Mouse (Mus musculus): ENCODE results near the gene Pcnx4.

Pcnx4 gene

GRCm38 (mm10) chr12:72536021-72536597 lies at the start of gene Pcnx4:
TSS of gene Pcnx4 (plus strand) at chr12:72536383.
- in situ Hi-C loops (cut with MboI, MseI): loop anchor here (25.0 kb wide), 1 partner anchor 449 kb away; the partner anchor contains the start of genes Jkamp and L3hypdh

GRCm38 (mm10) chr12:72487498-72487897 lies 48.7 kb upstream of the Pcnx4 start:
- in situ Hi-C loops (cut with MboI, MseI): no loop called here

- in situ Hi-C loops (cut with MboI, MseI): no loop called here
Measured at GRCm38 (mm10) chr12:72489995-72490394, 46.2 kb upstream of the Pcnx4 start.

- in situ Hi-C loops (cut with MboI, MseI): no loop called here
Measured at GRCm38 (mm10) chr12:72491063-72491719, 45.0 kb upstream of the Pcnx4 start.

- in situ Hi-C loops (cut with MboI, MseI): no loop called here
Measured at GRCm38 (mm10) chr12:72496866-72497600, 39.1 kb upstream of the Pcnx4 start.

GRCm38 (mm10) chr12:72509606-72510005 lies 26.6 kb upstream of the Pcnx4 start:
- in situ Hi-C loops (cut with MboI, MseI): no loop called here

GRCm38 (mm10) chr12:72515446-72515845 lies 20.7 kb upstream of the Pcnx4 start:
- in situ Hi-C loops (cut with MboI, MseI): no loop called here

- in situ Hi-C loops (cut with MboI, MseI): no loop called here
Measured at GRCm38 (mm10) chr12:72518114-72518728, 18.0 kb upstream of the Pcnx4 start.

- in situ Hi-C loops (cut with MboI, MseI): no loop called here
Measured at GRCm38 (mm10) chr12:72519352-72519751, 16.8 kb upstream of the Pcnx4 start.

GRCm38 (mm10) chr12:72519855-72520254 lies 16.3 kb upstream of the Pcnx4 start:
- in situ Hi-C loops (cut with MboI, MseI): no loop called here

- in situ Hi-C loops (cut with MboI, MseI): no loop called here
Measured at GRCm38 (mm10) chr12:72520645-72521044, 15.5 kb upstream of the Pcnx4 start.

GRCm38 (mm10) chr12:72525588-72525987 lies 10.6 kb upstream of the Pcnx4 start:
- in situ Hi-C loops (cut with MboI, MseI): loop anchor here (25.0 kb wide), 1 partner anchor 438 kb away; the partner anchor contains the start of genes Jkamp and L3hypdh

GRCm38 (mm10) chr12:72532303-72532702 lies 3.9 kb upstream of the Pcnx4 start:
- in situ Hi-C loops (cut with MboI, MseI): loop anchor here (25.0 kb wide), 1 partner anchor 445 kb away; the partner anchor contains the start of genes Jkamp and L3hypdh

- in situ Hi-C loops (cut with MboI, MseI): loop anchor here (25.0 kb wide), 1 partner anchor 447 kb away; the partner anchor contains the start of genes Jkamp and L3hypdh
Measured at GRCm38 (mm10) chr12:72533986-72534385, 2.2 kb upstream of the Pcnx4 start.

- in situ Hi-C loops (cut with MboI, MseI): loop anchor here (25.0 kb wide), 1 partner anchor 448 kb away; the partner anchor contains the start of genes Jkamp and L3hypdh
Measured at GRCm38 (mm10) chr12:72535599-72535998, 584 bp upstream of the Pcnx4 start.

GRCm38 (mm10) chr12:72538571-72538970 lies 2.4 kb downstream of the Pcnx4 start:
- in situ Hi-C loops (cut with MboI, MseI): loop anchor here (25.0 kb wide), 1 partner anchor 451 kb away; the partner anchor contains the start of genes Jkamp and L3hypdh

- in situ Hi-C loops (cut with MboI, MseI): no loop called here
Measured at GRCm38 (mm10) chr12:72554347-72554746, 18.2 kb downstream of the Pcnx4 start.

GRCm38 (mm10) chr12:72564281-72564795 lies 28.2 kb downstream of the Pcnx4 start:
- in situ Hi-C loops (cut with MboI, MseI): no loop called here

- in situ Hi-C loops (cut with MboI, MseI): no loop called here
Measured at GRCm38 (mm10) chr12:72582021-72582420, 45.8 kb downstream of the Pcnx4 start.

- in situ Hi-C loops (cut with MboI, MseI): no loop called here
Measured at GRCm38 (mm10) chr12:72583099-72583498, 46.9 kb downstream of the Pcnx4 start.

- in situ Hi-C loops (cut with MboI, MseI): no loop called here
Measured at GRCm38 (mm10) chr12:72585339-72585738, 49.2 kb downstream of the Pcnx4 start.

Data from T-helper 1 cell (primary cell).